8 mouse cellular contexts compared by ENCODE assay signal in genomic region chr4:132301965-132302938, GRCm38 (mm10). TPM values are rescaled to one million over a fixed set of nuclear protein-coding genes. Genes with fewer than 3 reads are reported as not detected.
A peak's percentile ranks its signal among the peaks of the same experiment; 100 is the strongest.
DNase-seq lines count a peak whose midpoint lies in the region; ATAC-seq and TF ChIP-seq lines count a peak whose summit lies in the region.

No protein-coding gene starts in this region.

- peak overlapping the region; percentile 90 for H3K4me2 ChIP-seq in heart, embryonic 12.5 days
- H3K4me2 ChIP-seq in midbrain, embryonic 11.5 days = peak overlapping the region; percentile 67

- ATAC-seq in heart, embryonic 12.5 days (ENCODE audit: insufficient number of reproducible peaks, low FRiP score) = no peak
- no peak for ATAC-seq in G1E (ENCODE audit: extremely low read depth, insufficient number of reproducible peaks, low FRiP score, poor library complexity, severe bottlenecking)
- no peak for ATAC-seq in midbrain, embryonic 11.5 days (ENCODE audit: low FRiP score)

- TF ChIP-seq CTCF in G1E (IDR thresholded peaks at IDR 0.05; ENCODE audit: low read depth, low read length) = no peak

- H3K36me3 ChIP-seq in heart, embryonic 12.5 days = no peaks in the 10 kb centered on the region
- no peaks in the 10 kb centered on the region for H3K36me3 ChIP-seq in G1E (replicated peaks)
- H3K36me3 ChIP-seq in midbrain, embryonic 11.5 days (ENCODE audit: control insufficient read depth, insufficient read depth, low read length) = no peaks in the 10 kb centered on the region

- H3K4me3 ChIP-seq in heart, embryonic 12.5 days = peak overlapping the region; percentile 63
- H3K4me3 ChIP-seq in G1E (ENCODE audit: low read depth, low read length) = peak overlapping the region; percentile 75
- H3K4me3 ChIP-seq in midbrain, embryonic 11.5 days (ENCODE audit: low read depth, low read length) = peak overlapping the region; percentile 41

- intact Hi-C loops in heart, postnatal 25 days (cut with DNase I) = no loop called here
- intact Hi-C loops in heart, postnatal 10 days (cut with DNase I) = no loop called here

- no peaks in the 10 kb centered on the region for H3K27me3 ChIP-seq in heart, embryonic 12.5 days (replicated peaks)
- H3K27me3 ChIP-seq in G1E (ENCODE audit: insufficient read depth, low read length) = no peaks in the 10 kb centered on the region
- H3K27me3 ChIP-seq in midbrain, embryonic 11.5 days (ENCODE audit: control insufficient read depth, insufficient read depth, low read length) = no peaks in the 10 kb centered on the region

- no peak for DNase-seq in heart, postnatal 25 days (ENCODE audit: low spot score)
- DNase-seq in G1E (ENCODE audit: low spot score) = no peak
- peak; percentile 22 to 35 for DNase-seq in heart, postnatal 10 days
- no peak for DNase-seq in midbrain, embryonic 11.5 days (ENCODE audit: low spot score, missing footprints)
- DNase-seq in cerebellum, postnatal 4 days (ENCODE audit: low spot score in 2 of 2) = no peak
- no peak for DNase-seq in cerebellum, adult 9-10 months
- DNase-seq in cerebellum, adult 11-12 months = no peak

- no peaks in the 10 kb centered on the region for H3K9me3 ChIP-seq in heart, embryonic 12.5 days (replicated peaks)
- no peaks in the 10 kb centered on the region for H3K9me3 ChIP-seq in G1E (replicated peaks)
- H3K9me3 ChIP-seq in midbrain, embryonic 11.5 days (ENCODE audit: control insufficient read depth, low read length) = no peaks in the 10 kb centered on the region

- H3K27ac ChIP-seq in heart, embryonic 12.5 days (ENCODE audit: poor library complexity, severe bottlenecking) = no peak overlapping the region
- no peak overlapping the region for H3K27ac ChIP-seq in midbrain, embryonic 11.5 days (ENCODE audit: low read depth, low read length)

- H3K9ac ChIP-seq in heart, embryonic 12.5 days = peak overlapping the region; percentile 77
- peak overlapping the region; percentile 60 for H3K9ac ChIP-seq in midbrain, embryonic 11.5 days (ENCODE audit: low read length)

- 65% methylated on average over 16 of the region's 16 CpGs for WGBS in heart, embryonic 12.5 days
- WGBS in midbrain, embryonic 11.5 days = 71% methylated on average over 16 of the region's 16 CpGs

- peaks cover 15% of the 10 kb centered on the region for H3K4me1 ChIP-seq in heart, embryonic 12.5 days (replicated peaks)
- peaks cover 44% of the 10 kb centered on the region for H3K4me1 ChIP-seq in G1E (ENCODE audit: insufficient read depth, low read depth, low read length)
- H3K4me1 ChIP-seq in midbrain, embryonic 11.5 days (ENCODE audit: control insufficient read depth, insufficient read depth, low read length) = peaks cover 6% of the 10 kb centered on the region; the same call in 1 of the 2 replicates

RNA-seq across cellular contexts. Expression of gene Rab42, which starts 0.9 kb away (rescaled TPM):
- polyA plus RNA-seq in heart, embryonic 12.5 days (2016; fragmentation: Nextera tagmentation; extraction: Ambion mirVana) = 1.1 TPM in 2 replicates
- 1 to 10 TPM in 1 of 2 experiments, under 1 TPM in 1; 0.57 to 1.1 TPM for total RNA-seq in heart, postnatal 25 days (2021)
- total RNA-seq in G1E (2014; fragmentation: Nextera tagmentation) (1.4 TPM in 1 of 2 replicates, not detected in the other), G1E (2017) (0.52 TPM in 1 of 2 replicates, not detected in the other)
- 0.95 and 1.0 TPM in 2 replicates for polyA plus RNA-seq in G1E (2012)
- 1 to 10 TPM; 1.1 TPM for total RNA-seq in heart, postnatal 10 days (2021)
- polyA plus RNA-seq in midbrain, embryonic 11.5 days (2014; fragmentation: Nextera tagmentation; extraction: Ambion mirVana) = 0.42 and 0.59 TPM in 2 replicates

RNA-seq across cellular contexts. Expression of gene Trnau1ap, which starts 27.1 kb away (rescaled TPM):
- 64.8 and 68.5 TPM in 2 replicates for polyA plus RNA-seq in heart, embryonic 12.5 days (2016; fragmentation: Nextera tagmentation; extraction: Ambion mirVana)
- 10 to 100 TPM; 22.2 to 23.7 TPM for total RNA-seq in heart, postnatal 25 days (2021)
- 21.6 and 22.8 TPM in 2 replicates for total RNA-seq in G1E (2014; fragmentation: Nextera tagmentation)
- 40.2 and 49.0 TPM in 2 replicates for total RNA-seq in G1E (2017)
- 29.1 and 37.6 TPM in 2 replicates for polyA plus RNA-seq in G1E (2012)
- 10 to 100 TPM; 28.3 to 29.5 TPM for total RNA-seq in heart, postnatal 10 days (2021)
- polyA plus RNA-seq in midbrain, embryonic 11.5 days (2014; fragmentation: Nextera tagmentation; extraction: Ambion mirVana) = 78.0 and 83.3 TPM in 2 replicates

RNA-seq across cellular contexts. Expression of gene Taf12, which starts 28.1 kb away (rescaled TPM):
- 34.7 and 39.5 TPM in 2 replicates for polyA plus RNA-seq in heart, embryonic 12.5 days (2016; fragmentation: Nextera tagmentation; extraction: Ambion mirVana)
- total RNA-seq in heart, postnatal 25 days (2021) = 10 to 100 TPM; 30.2 TPM
- total RNA-seq in G1E (2014; fragmentation: Nextera tagmentation) (52.8 and 64.5 TPM in 2 replicates), G1E (2017) (48.7 and 63.3 TPM in 2 replicates)
- polyA plus RNA-seq in G1E (2012) = 15.9 and 16.8 TPM in 2 replicates
- 10 to 100 TPM; 21.8 to 28.0 TPM for total RNA-seq in heart, postnatal 10 days (2021)
- polyA plus RNA-seq in midbrain, embryonic 11.5 days (2014; fragmentation: Nextera tagmentation; extraction: Ambion mirVana) = 67.2 and 70.5 TPM in 2 replicates

RNA-seq across cellular contexts. Expression of gene Gmeb1, which starts 40.9 kb away (rescaled TPM):
- polyA plus RNA-seq in heart, embryonic 12.5 days (2016; fragmentation: Nextera tagmentation; extraction: Ambion mirVana) = 26.3 and 27.3 TPM in 2 replicates
- 10 to 100 TPM; 10.5 to 11.5 TPM for total RNA-seq in heart, postnatal 25 days (2021)
- total RNA-seq in G1E (2014; fragmentation: Nextera tagmentation) (16.8 and 25.4 TPM in 2 replicates), G1E (2017) (16.1 and 16.5 TPM in 2 replicates)
- polyA plus RNA-seq in G1E (2012) = 13.5 and 19.2 TPM in 2 replicates
- total RNA-seq in heart, postnatal 10 days (2021) = 10 to 100 TPM; 14.5 TPM
- 37.0 and 39.6 TPM in 2 replicates for polyA plus RNA-seq in midbrain, embryonic 11.5 days (2014; fragmentation: Nextera tagmentation; extraction: Ambion mirVana)

RNA-seq across cellular contexts. Expression of gene Rcc1, which starts 51.2 kb away (rescaled TPM):
- 39.2 and 47.1 TPM in 2 replicates for polyA plus RNA-seq in heart, embryonic 12.5 days (2016; fragmentation: Nextera tagmentation; extraction: Ambion mirVana)
- total RNA-seq in heart, postnatal 25 days (2021) = 1 to 10 TPM; 8.6 to 8.9 TPM
- total RNA-seq in G1E (2014; fragmentation: Nextera tagmentation) = 24.2 and 26.8 TPM in 2 replicates
- 38.6 and 39.2 TPM in 2 replicates for total RNA-seq in G1E (2017)
- 70.0 and 86.0 TPM in 2 replicates for polyA plus RNA-seq in G1E (2012)
- 10 to 100 TPM; 13.9 to 17.0 TPM for total RNA-seq in heart, postnatal 10 days (2021)
- polyA plus RNA-seq in midbrain, embryonic 11.5 days (2014; fragmentation: Nextera tagmentation; extraction: Ambion mirVana) = 62.1 and 70.3 TPM in 2 replicates

Comparison
In these comparisons a context has a peak if more than half of its experiments do, and no peak if none do; other contexts are left out.
1. DNase-seq: peak in heart, postnatal 10 days (2 of 2); none in heart, postnatal 25 days (single experiment), G1E (single experiment), midbrain, embryonic 11.5 days (single experiment), cerebellum, postnatal 4 days (0 of 2), cerebellum, adult 9-10 months (single experiment) and cerebellum, adult 11-12 months (single experiment).
2. Peak in every context shown above with its lines, with median percentiles within 50 percentile points of each other: H3K4me3 ChIP-seq.